ENCODE assay signal across 25 mouse cellular contexts in genomic region chr5:117018419-117019150, GRCm38 (mm10).
"Had no signal": no experiment of that assay in that cellular context is flagged by ENCODE, and none has a peak within 500 bp of the region (broad histone marks: within the 10 kb centered on the region; RNA-seq: fewer than 3 reads in every experiment).

No protein-coding gene starts in this region.

- H3K4me3 ChIP-seq: hindbrain, embryonic 13.5 days; hindbrain, embryonic 15.5 days; kidney, embryonic 15.5 days; layer of hippocampus, adult 2 months; limb, embryonic 10.5 days; limb, embryonic 12.5 days; liver, embryonic 13.5 days; liver, embryonic 15.5 days had no signal

- H3K36me3 ChIP-seq: hindbrain, embryonic 13.5 days; hindbrain, embryonic 15.5 days; kidney, embryonic 15.5 days; limb, embryonic 10.5 days; limb, embryonic 12.5 days; liver, embryonic 13.5 days; liver, embryonic 15.5 days had no signal

- H3K27ac ChIP-seq: hindbrain, embryonic 13.5 days; hindbrain, embryonic 15.5 days; hindbrain, postnatal 0 days; kidney, embryonic 15.5 days; kidney, postnatal 0 days; layer of hippocampus, adult 2 months; limb, embryonic 10.5 days; limb, embryonic 12.5 days; liver, embryonic 13.5 days; liver, embryonic 15.5 days had no signal

- ATAC-seq: hindbrain, postnatal 0 days; intestine, embryonic 16.5 days; liver, postnatal 0 days had no signal

- H3K9ac ChIP-seq: hindbrain, embryonic 13.5 days; hindbrain, embryonic 15.5 days; kidney, embryonic 15.5 days; limb, embryonic 12.5 days; liver, embryonic 13.5 days; liver, embryonic 15.5 days; liver, postnatal 0 days had no signal

- H3K9me3 ChIP-seq: hindbrain, embryonic 15.5 days; kidney, embryonic 15.5 days; limb, embryonic 10.5 days; liver, embryonic 15.5 days had no signal

- H3K27me3 ChIP-seq: hindbrain, embryonic 13.5 days; hindbrain, embryonic 15.5 days; kidney, embryonic 15.5 days; limb, embryonic 12.5 days; liver, embryonic 13.5 days; liver, embryonic 15.5 days had no signal

- H3K4me2 ChIP-seq: heart, embryonic 11.5 days; hindbrain, embryonic 13.5 days; hindbrain, embryonic 15.5 days; kidney, embryonic 15.5 days; limb, embryonic 12.5 days; liver, embryonic 11.5 days; liver, embryonic 13.5 days; liver, embryonic 15.5 days had no signal

- H3K4me1 ChIP-seq: hindbrain, embryonic 13.5 days; hindbrain, embryonic 15.5 days; kidney, embryonic 15.5 days; limb, embryonic 10.5 days; limb, embryonic 12.5 days; liver, embryonic 13.5 days; liver, embryonic 15.5 days had no signal

- DNase-seq: gastrocnemius, postnatal 14 days; gastrocnemius, postnatal 36 days; heart, postnatal 10 days; kidney, adult 11 months; kidney, adult 2 months; kidney, adult 9 months; kidney, postnatal 14 days; kidney, postnatal 36 days; layer of hippocampus, adult 9-11 months; layer of hippocampus, postnatal 36 days; liver; liver, embryonic 13.5 days; liver, postnatal 0 days had no signal
